Mouse (Mus musculus) mouse trophoblast stem cell (cell line): ENCODE data around the gene Paqr5.

Experiments
- in situ Hi-C, 2 experiments: fragments of 300-500 bp; cut with MseI, MboI; formaldehyde crosslinking; loops; 2 replicates in 1 of 2; 3 replicates in 1 of 2; pipeline ENCODE4 v1.15.1; 2025

Gene Paqr5

GRCm38 (mm10) chr9:61910526-61911256 lies 116.0 kb downstream of the Paqr5 start:
- in situ Hi-C loops, result no loop called here

DNA sequence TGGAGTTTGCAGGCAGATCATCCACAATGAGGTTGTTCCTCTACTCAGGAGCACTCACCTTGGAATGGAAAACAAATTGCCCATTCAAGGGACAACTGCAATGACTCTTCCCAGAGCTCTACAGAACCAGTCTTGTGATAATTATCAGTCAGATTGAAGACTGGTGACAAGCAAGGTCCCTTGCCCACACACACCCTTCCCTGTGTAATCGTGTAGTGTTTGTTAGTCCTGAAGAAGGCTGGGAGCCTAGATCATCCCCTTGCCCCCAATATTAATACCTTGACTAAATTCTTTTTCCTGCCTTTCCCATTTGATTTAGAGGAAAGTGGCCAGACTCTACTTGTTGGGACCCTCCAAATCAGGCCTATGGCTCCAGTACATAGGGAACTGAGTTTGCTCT lies 117.0 kb downstream of the Paqr5 start:
- in situ Hi-C loops, result no loop called here

GRCm38 (mm10) chr9:61908832-61909407 lies 117.7 kb downstream of the Paqr5 start:
- in situ Hi-C loops, result no loop called here

- in situ Hi-C loops, result no loop called here
Measured at GRCm38 (mm10) chr9:61908341-61908740, 118.3 kb downstream of the Paqr5 start.

DNA sequence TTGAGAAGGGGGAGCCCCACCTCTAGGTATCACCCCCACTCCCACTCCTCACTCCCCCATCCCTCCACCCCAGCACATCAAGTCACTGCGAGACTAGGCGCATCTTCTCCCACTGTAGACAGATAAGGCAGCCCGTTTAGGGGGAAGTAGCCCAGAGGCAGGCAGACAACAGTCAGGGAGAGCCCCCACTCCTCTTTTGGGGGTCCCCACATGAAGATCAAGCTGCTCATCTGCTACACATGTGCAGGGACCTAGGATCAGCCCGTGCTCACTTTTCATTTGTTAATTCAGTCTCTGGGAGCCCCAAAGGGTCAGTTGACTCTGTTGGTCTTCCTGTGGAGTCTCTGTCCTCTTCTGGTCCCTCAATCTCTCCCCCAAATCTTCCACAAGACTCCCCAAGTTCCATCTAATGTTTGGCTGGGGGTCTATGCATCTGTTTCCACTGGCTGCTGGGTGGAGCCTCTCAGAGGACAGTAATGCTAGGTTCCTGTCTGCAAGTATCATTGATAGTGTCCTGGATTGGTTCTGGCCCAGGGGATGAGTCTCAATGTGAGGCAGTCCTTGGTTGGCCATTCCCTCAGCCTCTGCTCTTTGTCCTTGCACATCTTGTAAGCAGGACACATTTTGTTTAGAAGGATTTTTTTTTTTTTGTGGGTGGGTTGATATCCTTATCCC lies 118.9 kb downstream of the Paqr5 start:
- in situ Hi-C loops, result no loop called here

- in situ Hi-C loops, result no loop called here
Measured at GRCm38 (mm10) chr9:61906912-61907311, 119.7 kb downstream of the Paqr5 start.

DNA sequence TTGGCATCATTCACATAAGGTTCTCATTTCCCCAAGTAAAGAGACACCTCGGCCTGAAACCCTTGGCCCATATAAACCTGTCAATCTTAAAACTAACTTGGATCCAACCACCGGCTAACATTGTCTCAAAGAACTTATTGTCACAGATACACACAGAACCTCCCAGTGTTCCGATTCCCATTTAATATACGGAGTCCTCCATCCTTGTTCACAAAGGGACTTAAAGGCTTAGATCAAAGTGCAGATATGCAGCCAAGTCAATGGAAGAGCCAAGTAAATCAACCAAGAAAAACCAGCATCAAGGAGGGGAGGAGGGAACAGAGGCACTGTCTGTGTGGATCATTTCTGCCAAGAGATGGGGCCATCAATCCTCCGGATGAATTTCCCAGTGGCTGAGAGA lies 121.1 kb downstream of the Paqr5 start:
- in situ Hi-C loops, result no loop called here

DNA sequence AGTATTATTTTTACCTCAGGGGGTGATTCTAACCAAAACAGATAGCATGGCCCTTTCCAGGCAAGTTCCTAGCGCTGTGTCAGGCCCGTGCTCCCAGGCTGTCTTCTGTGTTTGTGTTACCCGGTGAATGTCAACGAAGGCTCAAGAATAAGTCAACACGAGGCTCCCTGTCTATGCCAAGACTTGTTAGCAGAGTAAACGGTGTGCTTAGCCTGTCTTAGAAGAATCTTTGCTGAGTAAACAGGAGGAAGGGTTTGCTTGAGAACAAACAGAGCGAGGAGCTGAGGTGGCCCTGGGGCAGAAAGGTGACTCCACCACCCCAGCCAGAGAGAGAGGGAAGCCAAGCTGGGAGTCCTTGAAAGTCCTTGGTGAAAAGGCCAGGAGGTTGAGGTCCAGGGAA lies 122.5 kb downstream of the Paqr5 start:
- in situ Hi-C loops, result no loop called here
